Mouse (Mus musculus) B cell, adult 67 days (primary cell): ENCODE data around the gene Hint3. TPM values are rescaled to one million over a fixed set of nuclear protein-coding genes. Genes with fewer than 3 reads are reported as not detected.

Source experiments
- total RNA-seq, 2 experiments: library from RNA; stranded (reverse); gene quantifications; 4 replicates each; pipeline ENCODE4 v1.2.4; 2023

Hint3 gene
- total RNA-seq = 10 to 100 TPM; 24.5 to 25.9 TPM

DNA sequence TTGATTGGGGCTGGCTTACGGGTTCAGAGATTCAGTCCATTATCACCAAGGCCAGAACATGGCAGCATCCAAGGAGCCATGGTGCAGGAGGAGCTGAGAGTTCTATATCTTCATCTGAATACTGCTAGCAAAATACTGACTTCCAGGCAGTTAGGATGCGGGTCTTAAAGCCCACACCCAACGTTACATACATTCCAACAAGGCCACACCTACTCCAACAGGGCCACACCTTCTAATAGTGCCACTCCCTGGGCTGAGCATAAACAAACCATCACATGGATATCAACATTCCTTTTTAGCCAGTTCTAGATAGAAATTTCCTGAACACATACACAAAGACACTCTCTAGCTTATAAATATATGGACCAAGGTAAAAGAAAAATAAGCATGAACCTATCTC, at the start of gene Hint3:
Gene Hint3 (minus strand): TSS at position 120 of the 400 bp plus-strand sequence.

DNA sequence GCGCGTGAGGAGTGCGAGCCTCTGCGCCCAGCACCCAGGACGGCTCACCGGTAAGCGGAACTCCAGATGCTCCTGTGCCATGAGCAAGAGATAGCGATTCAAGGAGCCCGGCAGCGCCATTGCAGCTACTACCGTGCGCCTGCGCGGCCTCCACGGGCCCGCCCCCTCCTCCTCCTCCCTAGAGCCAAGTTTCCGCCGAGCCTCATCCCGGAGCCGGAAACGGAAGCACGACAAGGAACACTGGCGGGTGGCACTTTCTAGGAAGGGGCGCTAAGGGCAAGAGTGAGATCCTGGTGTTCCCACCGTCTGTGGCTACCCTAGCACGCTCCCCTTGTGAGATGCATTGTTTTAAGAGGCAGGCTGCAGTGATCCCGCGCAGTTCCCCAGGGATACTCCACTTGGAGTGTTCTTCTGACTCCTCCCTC, 28.9 kb downstream of the Hint3 start, which contains the start of gene Trmt11:
Gene Trmt11 (minus strand): TSS at position 208 of the 425 bp plus-strand sequence.

Other genes starting within 250 kb of the Hint3 start
- gene Trmt11, start 28.9 kb downstream of the Hint3 start, total RNA-seq = 10 to 100 TPM; 12.6 to 13.3 TPM
- 10 to 100 TPM; 20.6 to 22.8 TPM for gene Ncoa7, start 173.7 kb upstream of the Hint3 start, total RNA-seq
- gene Hey2, start 213.2 kb upstream of the Hint3 start, total RNA-seq = not detected